Mouse (Mus musculus): ENCODE results near the gene Colca2. TPM values are rescaled to one million over a fixed set of nuclear protein-coding genes. Genes with fewer than 3 reads are reported as not detected.

Gene Colca2
- total RNA-seq, 4 experiments from 2014 or later, result 0.24 to 1.1 (median 0.46) TPM; not detected in 1

DNA sequence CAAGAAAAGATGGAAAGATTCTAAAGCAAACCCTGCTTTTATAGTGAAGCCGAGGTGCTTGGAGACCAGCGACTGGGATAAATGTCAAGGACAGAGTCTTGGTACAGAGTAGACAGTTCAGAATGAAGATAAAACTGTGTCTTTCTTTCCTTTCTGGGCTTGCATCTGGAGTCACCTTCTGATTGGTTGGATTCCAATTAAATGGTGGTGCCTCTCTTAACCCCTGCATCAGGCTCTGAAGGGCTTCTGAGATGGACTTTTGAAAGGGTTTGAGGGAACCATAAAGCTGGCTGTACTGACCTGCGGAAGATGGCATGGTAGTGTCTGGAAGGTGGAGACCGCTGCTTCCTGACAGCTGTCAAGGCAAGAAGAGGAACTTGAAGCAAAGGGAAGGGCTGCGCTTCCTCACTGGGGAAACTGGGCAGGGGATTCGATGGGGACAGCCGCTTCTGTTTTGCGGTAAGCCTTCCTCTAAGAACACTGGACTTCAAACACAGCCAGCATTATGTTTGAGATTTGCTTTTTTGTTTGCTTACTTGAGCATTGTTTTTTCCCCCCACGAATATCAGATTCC lies 4.7 kb downstream of the Colca2 start:
- DNase-seq (ENCODE audit: low spot score in 2 of 2), result no peak

DNA sequence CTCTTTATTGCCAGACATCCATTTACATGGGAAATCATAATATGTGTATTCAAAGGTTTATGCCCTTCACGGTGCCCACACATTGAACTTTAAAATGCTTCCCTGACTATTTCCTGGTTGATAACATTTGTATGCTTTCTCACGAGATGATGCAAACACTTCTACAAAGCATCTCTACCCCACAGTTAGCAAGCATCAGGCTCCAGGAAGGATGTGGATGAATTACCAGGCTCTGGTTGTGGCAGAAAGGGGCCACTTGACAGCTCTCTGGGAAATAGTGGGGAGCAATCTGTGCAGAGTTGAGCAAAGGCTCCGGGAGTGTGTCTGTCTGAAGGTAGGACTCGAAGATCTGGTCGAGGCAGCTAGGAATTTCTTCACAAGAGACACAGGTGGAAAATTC lies 6.3 kb downstream of the Colca2 start:
- no peak for DNase-seq (ENCODE audit: low spot score in 2 of 2)

DNA sequence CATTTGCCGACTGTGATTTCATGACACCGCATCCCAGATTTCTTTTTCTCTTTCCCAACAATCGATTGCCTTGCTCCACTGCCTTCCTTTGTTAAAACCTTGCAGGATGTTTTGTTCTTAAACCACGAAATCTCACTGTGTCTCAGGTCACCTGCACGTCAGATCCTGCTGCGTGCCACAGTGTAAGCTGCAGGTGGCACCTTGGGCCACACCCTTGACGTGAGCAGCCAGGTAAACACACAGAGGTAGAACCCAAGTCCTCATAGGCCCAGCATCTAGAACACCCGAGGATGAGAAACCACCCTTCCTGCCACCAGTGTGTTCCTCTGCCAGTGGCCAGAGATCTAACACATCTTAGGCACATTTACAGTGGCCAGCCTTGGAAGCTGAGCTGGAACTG lies 7.3 kb downstream of the Colca2 start:
- DNase-seq (ENCODE audit: low spot score in 2 of 2), result no peak

DNA sequence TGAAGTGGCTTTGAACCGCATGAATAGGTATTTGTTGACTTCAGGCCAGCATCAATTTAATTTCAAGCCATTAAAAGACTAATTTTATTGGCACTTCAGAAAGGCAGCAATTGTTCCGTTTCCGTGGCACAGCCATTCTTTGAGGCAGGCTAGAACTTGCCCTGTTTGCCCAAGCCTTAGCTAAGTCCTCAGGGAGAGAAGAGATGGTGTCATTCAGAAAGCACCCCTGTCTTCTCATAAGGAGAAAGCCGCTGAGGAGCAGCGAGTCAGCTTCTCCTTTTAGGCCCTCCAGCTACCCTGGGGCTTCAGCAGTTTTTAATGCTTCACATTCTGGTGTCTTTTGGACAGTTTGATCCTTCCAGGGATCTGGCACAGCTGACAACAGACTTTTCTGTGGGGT lies 9.5 kb downstream of the Colca2 start:
- no peak for DNase-seq (ENCODE audit: low spot score in 2 of 2)

DNA sequence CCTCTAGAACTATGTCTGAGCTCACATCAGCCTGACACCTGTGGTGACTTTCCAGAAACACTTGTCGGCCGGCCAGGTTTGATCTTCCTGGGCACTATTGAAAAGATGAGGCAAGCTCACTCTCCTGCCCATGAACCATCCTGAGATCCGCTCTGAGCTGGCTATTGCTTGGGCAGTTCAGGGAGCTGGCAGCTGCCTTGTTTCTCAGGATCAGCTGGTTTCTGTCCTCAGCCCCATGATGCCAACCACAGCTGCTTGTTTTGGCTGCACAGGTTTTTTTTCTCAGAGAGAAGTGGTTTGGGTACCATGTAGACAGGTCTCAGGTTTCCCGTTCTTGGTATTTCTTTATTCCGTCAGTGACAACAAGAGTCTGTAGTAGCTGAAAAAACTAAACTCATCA lies 19.9 kb downstream of the Colca2 start:
- DNase-seq (ENCODE audit: low spot score in 2 of 2), result no peak

DNA sequence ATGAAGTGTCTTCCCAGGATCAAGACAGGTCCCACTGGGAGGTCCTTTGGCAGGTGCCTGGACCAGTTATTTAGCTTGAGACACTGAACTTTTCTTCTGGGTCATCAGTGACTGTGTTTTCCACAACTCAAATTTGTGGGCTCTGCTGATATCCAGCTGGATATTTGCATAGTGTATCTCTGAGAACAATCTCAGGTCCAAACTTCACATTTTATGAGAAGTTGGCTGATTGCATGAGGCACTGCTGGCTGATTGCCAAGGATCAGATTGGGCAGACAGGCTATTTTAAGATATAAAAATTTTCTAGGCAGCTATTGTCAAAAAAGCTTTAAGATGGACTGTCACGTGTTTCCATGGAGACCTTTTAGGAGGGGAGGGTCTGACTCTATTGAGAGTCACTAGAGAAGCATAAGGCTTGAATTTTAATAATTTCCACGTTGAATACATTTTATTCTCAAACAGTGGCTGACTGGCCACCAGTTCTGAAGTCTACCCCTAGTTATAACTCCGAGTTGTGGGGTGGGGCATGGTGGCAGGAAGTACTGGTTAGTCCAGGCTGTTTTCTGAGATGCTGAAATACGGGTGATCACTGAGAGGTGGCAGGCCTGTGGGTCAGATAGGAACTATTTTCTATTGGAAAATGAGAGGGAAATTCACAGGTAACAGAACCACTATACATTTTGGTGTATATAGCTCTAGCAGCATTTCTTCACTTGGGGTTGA lies 21.4 kb downstream of the Colca2 start:
- DNase-seq (ENCODE audit: low spot score in 2 of 2), result no peak

DNA sequence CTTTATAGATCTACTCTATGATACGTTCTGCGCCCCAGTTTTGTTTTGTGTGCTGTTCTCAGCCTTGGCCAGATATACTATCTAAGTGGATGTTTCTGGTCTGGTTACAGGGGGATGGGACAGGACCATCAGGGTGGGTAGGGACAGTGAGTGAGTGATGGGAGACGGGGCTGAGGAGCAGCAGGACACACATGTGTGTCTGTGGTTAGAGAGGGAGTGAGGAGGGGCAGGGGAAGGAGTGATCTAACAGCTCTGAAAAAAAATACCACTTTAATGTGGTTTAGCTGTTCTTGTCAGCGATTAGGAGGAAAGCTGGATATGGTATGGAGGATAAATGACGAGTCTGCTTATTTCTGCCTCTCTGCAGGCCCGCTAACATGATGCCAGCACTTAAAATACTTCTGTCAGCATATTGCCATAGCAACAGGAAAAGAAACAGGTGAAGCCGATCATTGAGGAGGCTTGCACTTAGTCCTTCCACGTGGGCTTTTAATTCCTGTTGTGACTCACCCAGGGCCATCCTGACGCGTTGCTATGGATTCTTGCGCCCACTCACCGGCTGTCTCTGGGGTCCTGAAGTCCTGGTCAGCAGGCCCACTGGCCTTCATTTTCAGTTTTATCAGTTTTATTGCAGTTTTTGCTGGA lies 39.5 kb downstream of the Colca2 start:
- DNase-seq (ENCODE audit: low spot score in 2 of 2), result no peak

DNA sequence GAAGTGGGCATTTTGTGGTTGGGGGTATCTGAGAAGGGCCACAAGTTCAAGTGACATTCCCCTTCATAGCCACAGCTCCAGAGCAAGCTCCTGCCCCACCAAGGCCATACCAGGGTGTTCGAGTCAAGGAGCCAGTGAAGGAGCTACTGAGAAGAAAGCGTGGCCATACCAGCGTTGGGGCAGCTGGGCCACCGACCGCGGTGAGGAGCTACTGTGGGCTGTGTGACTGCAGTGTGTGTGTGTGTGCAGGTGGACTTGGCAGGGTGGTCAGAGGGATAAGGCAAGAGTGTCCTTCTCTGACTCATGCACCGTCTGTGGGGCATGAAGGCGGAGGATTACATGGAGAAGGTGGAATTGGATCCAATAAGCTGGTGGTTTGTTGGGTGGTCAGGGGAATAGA lies 46.2 kb downstream of the Colca2 start:
- DNase-seq (ENCODE audit: low spot score in 2 of 2), result no peak

DNA sequence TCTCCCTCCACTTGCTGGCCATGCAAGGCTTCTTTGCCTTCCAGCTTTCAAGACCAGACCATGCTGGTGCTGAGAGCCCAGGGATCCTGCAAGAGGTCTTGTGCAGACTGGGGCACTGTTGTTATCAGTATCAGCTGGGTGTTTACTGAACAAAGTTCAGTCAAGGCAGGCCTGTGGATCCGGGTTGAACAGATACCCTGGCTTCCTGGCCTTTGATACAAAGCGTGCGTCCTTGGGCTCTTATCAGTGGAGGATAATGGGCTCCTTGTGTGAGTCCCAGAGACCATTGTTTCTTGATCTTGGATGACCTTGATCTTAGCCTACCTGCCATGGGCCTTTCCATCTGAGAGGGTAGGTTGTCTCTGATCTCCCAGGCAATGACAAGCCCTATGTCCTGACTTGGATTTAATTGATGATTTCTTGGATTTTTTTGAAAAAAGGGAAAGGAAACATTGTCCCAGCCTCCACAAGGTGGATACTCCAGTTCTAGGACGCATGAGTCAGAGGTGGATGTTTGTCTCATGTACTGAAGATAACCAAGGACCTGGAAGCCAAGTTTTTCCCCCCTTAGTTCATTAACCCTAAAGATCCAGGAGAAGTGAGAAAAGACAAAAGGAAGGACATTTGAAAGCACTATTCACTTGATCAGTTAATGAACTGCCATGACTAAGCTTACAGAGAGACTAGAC lies 47.5 kb downstream of the Colca2 start:
- DNase-seq (ENCODE audit: low spot score in 2 of 2), result no peak

DNA sequence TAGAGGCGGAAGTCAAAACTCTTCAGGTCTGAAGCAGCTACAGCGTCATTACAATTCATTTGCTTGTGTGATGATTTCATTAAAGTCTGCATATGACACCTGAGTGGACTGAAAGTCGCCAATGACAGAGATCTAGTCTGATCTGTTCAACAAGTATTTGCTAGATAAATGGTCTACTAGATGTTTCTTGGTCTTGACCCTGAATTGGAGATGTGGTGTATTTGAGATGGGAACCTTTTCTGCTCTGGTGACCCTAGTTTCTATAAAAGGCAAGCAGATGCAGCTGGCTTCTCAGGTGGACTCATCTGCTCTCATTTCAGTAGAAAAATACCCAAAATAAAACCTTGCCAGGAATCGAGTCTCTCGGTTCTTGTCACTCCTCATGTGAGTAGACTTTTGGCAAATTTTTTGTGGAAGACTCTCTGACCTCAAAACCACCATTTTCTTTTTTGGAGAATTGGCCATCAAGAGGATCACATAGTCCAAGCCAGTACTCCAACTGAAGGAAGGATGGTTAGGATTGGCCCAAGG lies 52.7 kb downstream of the Colca2 start:
- no peak for DNase-seq (ENCODE audit: low spot score in 2 of 2)

Other genes starting within 250 kb of the Colca2 start
- gene Btg4, start 217.7 kb downstream of the Colca2 start, total RNA-seq (2022), result not detected
- gene Layn, start 201.5 kb downstream of the Colca2 start, total RNA-seq (2022), result 1 to 10 TPM in 2 of 4 experiments, under 1 TPM in 2; 0.48 to 1.6 (median 1.0) TPM
- gene 4833427G06Rik, start 176.5 kb downstream of the Colca2 start, total RNA-seq (2022), result not detected
- not detected for gene Gm32742, start 113.1 kb downstream of the Colca2 start, total RNA-seq (2022)
- not detected for gene Pou2af1, start 64.9 kb downstream of the Colca2 start, total RNA-seq (2022)
- not detected for gene 1810046K07Rik, start 50.3 kb upstream of the Colca2 start, total RNA-seq (2022)